Mouse (Mus musculus) embryonic facial prominence, embryonic 13.5 days (tissue): ENCODE data around the gene Ppfia1. TPM values are rescaled to one million over a fixed set of nuclear protein-coding genes. Genes with fewer than 3 reads are reported as not detected.

Experiments used
- ATAC-seq: fragments of 200-750 bp; cut with Nextera tagmentation; 2 replicates; pipeline ENCODE4 v1.8.0; 2017; ENCODE audit warnings: low read depth; ENCODE audit not compliant: insufficient number of reproducible peaks, insufficient read depth, low FRiP score, low TSS enrichment
- H3K27ac ChIP-seq: fragments of 300-500 bp; sonication (generic); 2 replicates; pipeline ENCODE4 v1.5.1; 2015; ENCODE audit warnings: moderate library complexity, mild to moderate bottlenecking, inconsistent platforms
- H3K27me3 ChIP-seq: fragments of 300-500 bp; sonication (generic); 2 replicates; pipeline ENCODE4 v1.6.1; 2015; ENCODE audit warnings: mild to moderate bottlenecking, inconsistent platforms
- H3K36me3 ChIP-seq: fragments of 300-500 bp; sonication (generic); 2 replicates; pipeline ENCODE4 v1.6.1; 2015; ENCODE audit warnings: mild to moderate bottlenecking, inconsistent platforms
- H3K4me1 ChIP-seq: fragments of 300-500 bp; sonication (generic); 2 replicates; pipeline ENCODE4 v1.6.1; 2015; ENCODE audit warnings: inconsistent platforms
- H3K4me2 ChIP-seq: fragments of 300-500 bp; sonication (generic); 2 replicates; pipeline ENCODE4 v1.6.1; 2015; ENCODE audit warnings: moderate library complexity, mild to moderate bottlenecking, inconsistent platforms
- H3K4me3 ChIP-seq: fragments of 300-500 bp; sonication (generic); 2 replicates; pipeline ENCODE4 v1.5.1; 2015; ENCODE audit warnings: mild to moderate bottlenecking, inconsistent platforms
- H3K9ac ChIP-seq: fragments of 300-500 bp; sonication (generic); 2 replicates; pipeline ENCODE4 v1.6.1; 2015; ENCODE audit warnings: mild to moderate bottlenecking, inconsistent platforms
- H3K9me3 ChIP-seq: fragments of 300-500 bp; sonication (generic); 2 replicates; pipeline ENCODE4 v1.6.1; 2016; ENCODE audit warnings: inconsistent platforms
- WGBS: fragments of 180-500 bp; shearing (Covaris S2); methylation state at CpG from one replicate; pipeline ENCODE4 v1.1.7; 2015; ENCODE audit warnings: mixed read lengths; 5-methylcytosine and 5-hydroxymethylcytosine counted together
- polyA plus RNA-seq: library from polyadenylated mRNA; unstranded; fragments of >200 nt; fragmentation: Nextera tagmentation; extraction: Ambion mirVana; gene quantifications from 2 replicates; pipeline ENCODE4 v1.2.1, GENCODE M21; 2015

Gene Ppfia1
- polyA plus RNA-seq, 1 experiment from 2014 or later: 40.6 TPM

- Histone ChIP-seq H3K9me3 (no peaks in the 10 kb centered on the region), H3K27me3 (no peaks in the 10 kb centered on the region), H3K36me3 (peaks cover 37% of the 10 kb centered on the region), H3K4me3 (no peak overlapping the region), H3K4me1 (no peaks in the 10 kb centered on the region), H3K9ac (no peak overlapping the region), H3K4me2 (no peak overlapping the region), H3K27ac (no peak overlapping the region)
- no peak for ATAC-seq
- WGBS: 90% methylated on average over 3 of the region's 3 CpGs
These were observed 8.3 kb downstream of the Ppfia1 start for GRCm38 (mm10) chr7:144545231-144545630.

GRCm38 (mm10) chr7:144541351-144541750 is 12.2 kb downstream of the Ppfia1 start:
- H3K4me2 ChIP-seq: no peak overlapping the region

GRCm38 (mm10) chr7:144539146-144539545 is 14.4 kb downstream of the Ppfia1 start:
- H3K9ac ChIP-seq: no peak overlapping the region
- peaks cover 33% of the 10 kb centered on the region for H3K4me1 ChIP-seq
- H3K4me2 ChIP-seq: no peak overlapping the region
- 0 out of 2 replicates have a peak, but pooled peaks cover 4% of the 10 kb centered on the region for H3K36me3 ChIP-seq
- no peak for ATAC-seq
- H3K27ac ChIP-seq: no peak overlapping the region
- H3K4me3 ChIP-seq: no peak overlapping the region
- H3K9me3 ChIP-seq: no peaks in the 10 kb centered on the region
- H3K27me3 ChIP-seq: no peaks in the 10 kb centered on the region
- 81% methylated on average over 2 of the region's 2 CpGs for WGBS

More at GRCm38 (mm10) chr7:144541351-144541750, 12.2 kb downstream of the Ppfia1 start:
- no peak overlapping the region for H3K4me3 ChIP-seq
- H3K4me1 ChIP-seq: peaks cover 21% of the 10 kb centered on the region
- H3K27me3 ChIP-seq: no peaks in the 10 kb centered on the region
- H3K27ac ChIP-seq: no peak overlapping the region
- ATAC-seq: no peak
- H3K36me3 ChIP-seq: peaks cover 11% of the 10 kb centered on the region
- H3K9me3 ChIP-seq: no peaks in the 10 kb centered on the region
- H3K9ac ChIP-seq: no peak overlapping the region
- WGBS: 93% methylated on average over 5 of the region's 5 CpGs

GRCm38 (mm10) chr7:144538030-144538644 is 15.4 kb downstream of the Ppfia1 start:
- no peak for ATAC-seq
- peak overlapping the region; percentile 48; the same call in 1 of the 2 replicates for H3K27ac ChIP-seq

GRCm38 (mm10) chr7:144536367-144536766 is 17.2 kb downstream of the Ppfia1 start:
- H3K9me3 ChIP-seq: no peaks in the 10 kb centered on the region
- WGBS: 87% methylated on average over 3 of the region's 3 CpGs
- no peaks in the 10 kb centered on the region for H3K27me3 ChIP-seq
- H3K4me3 ChIP-seq: no peak overlapping the region
- 0 out of 2 replicates have a peak, but pooled peaks cover 4% of the 10 kb centered on the region for H3K36me3 ChIP-seq
- H3K27ac ChIP-seq: no peak overlapping the region
- H3K4me1 ChIP-seq: peaks cover 42% of the 10 kb centered on the region
- no peak for ATAC-seq
- no peak overlapping the region for H3K9ac ChIP-seq
- H3K4me2 ChIP-seq: no peak overlapping the region

More at GRCm38 (mm10) chr7:144538030-144538644, 15.4 kb downstream of the Ppfia1 start:
- H3K27me3 ChIP-seq: no peaks in the 10 kb centered on the region
- no peak overlapping the region for H3K4me3 ChIP-seq
- no peaks in the 10 kb centered on the region for H3K9me3 ChIP-seq
- H3K4me1 ChIP-seq: peaks cover 33% of the 10 kb centered on the region
- no peak overlapping the region for H3K9ac ChIP-seq
- WGBS: 75% methylated on average over 4 of the region's 4 CpGs
- H3K36me3 ChIP-seq: 0 out of 2 replicates have a peak, but pooled peaks cover 4% of the 10 kb centered on the region
- no peak overlapping the region for H3K4me2 ChIP-seq

- H3K4me1 ChIP-seq: peaks cover 42% of the 10 kb centered on the region
- WGBS: 45% methylated on average over 3 of the region's 3 CpGs
These were observed 18.8 kb downstream of the Ppfia1 start for GRCm38 (mm10) chr7:144534773-144535172.

GRCm38 (mm10) chr7:144531585-144532378 is 21.7 kb downstream of the Ppfia1 start:
- Histone ChIP-seq H3K4me1 (peaks cover 23% of the 10 kb centered on the region), H3K36me3 (no peaks in the 10 kb centered on the region), H3K27ac (0 out of 2 replicates have a peak overlapping the region, but pooled peaks have one; percentile 13), H3K27me3 (no peaks in the 10 kb centered on the region), H3K4me3 (no peak overlapping the region), H3K9me3 (no peaks in the 10 kb centered on the region), H3K9ac (no peak overlapping the region), H3K4me2 (no peak overlapping the region)
- WGBS: 36% methylated on average over 7 of the region's 7 CpGs
- no peak for ATAC-seq

More at GRCm38 (mm10) chr7:144534773-144535172, 18.8 kb downstream of the Ppfia1 start:
- H3K27me3 ChIP-seq: no peaks in the 10 kb centered on the region
- no peaks in the 10 kb centered on the region for H3K9me3 ChIP-seq
- H3K27ac ChIP-seq: peak overlapping the region; percentile 48; the same call in 1 of the 2 replicates
- ATAC-seq: no peak
- no peak overlapping the region for H3K4me2 ChIP-seq
- H3K36me3 ChIP-seq: 0 out of 2 replicates have a peak, but pooled peaks cover 4% of the 10 kb centered on the region
- no peak overlapping the region for H3K4me3 ChIP-seq
- no peak overlapping the region for H3K9ac ChIP-seq

GRCm38 (mm10) chr7:144529851-144530250 is 23.7 kb downstream of the Ppfia1 start:
- Histone ChIP-seq H3K4me2 (no peak overlapping the region), H3K9ac (no peak overlapping the region), H3K36me3 (no peaks in the 10 kb centered on the region), H3K27ac (no peak overlapping the region), H3K4me3 (no peak overlapping the region), H3K4me1 (peaks cover 21% of the 10 kb centered on the region), H3K27me3 (no peaks in the 10 kb centered on the region), H3K9me3 (no peaks in the 10 kb centered on the region)
- 88% methylated on average over 3 of the region's 3 CpGs for WGBS
- no peak for ATAC-seq

- no peak overlapping the region for H3K4me3 ChIP-seq
- no peaks in the 10 kb centered on the region for H3K27me3 ChIP-seq
- no peaks in the 10 kb centered on the region for H3K9me3 ChIP-seq
- no peak overlapping the region for H3K9ac ChIP-seq
- H3K27ac ChIP-seq: no peak overlapping the region
- no peaks in the 10 kb centered on the region for H3K36me3 ChIP-seq
- peaks cover 16% of the 10 kb centered on the region for H3K4me1 ChIP-seq
- no peak for ATAC-seq
- H3K4me2 ChIP-seq: no peak overlapping the region
- WGBS: 59% methylated on average over 1 of the region's 1 CpGs
These were observed 25.8 kb downstream of the Ppfia1 start for GRCm38 (mm10) chr7:144527723-144528221.

- ATAC-seq: no peak
- no peaks in the 10 kb centered on the region for H3K36me3 ChIP-seq
- H3K27me3 ChIP-seq: no peaks in the 10 kb centered on the region
- H3K9ac ChIP-seq: no peak overlapping the region
- no peak overlapping the region for H3K4me3 ChIP-seq
- 17% methylated on average over 2 of the region's 2 CpGs for WGBS
- peaks cover 8% of the 10 kb centered on the region for H3K4me1 ChIP-seq
- H3K27ac ChIP-seq: no peak overlapping the region
- no peak overlapping the region for H3K4me2 ChIP-seq
- H3K9me3 ChIP-seq: no peaks in the 10 kb centered on the region
These were observed 26.9 kb downstream of the Ppfia1 start for GRCm38 (mm10) chr7:144526649-144527048.

GRCm38 (mm10) chr7:144524427-144525191 is 28.9 kb downstream of the Ppfia1 start:
- Histone ChIP-seq H3K4me1 (peaks cover 7% of the 10 kb centered on the region; the same call in 1 of the 2 replicates), H3K36me3 (peaks cover 12% of the 10 kb centered on the region), H3K9me3 (no peaks in the 10 kb centered on the region), H3K4me2 (no peak overlapping the region), H3K27ac (no peak overlapping the region), H3K27me3 (no peaks in the 10 kb centered on the region), H3K4me3 (no peak overlapping the region), H3K9ac (no peak overlapping the region)
- WGBS: 87% methylated on average over 6 of the region's 6 CpGs
- ATAC-seq: no peak
